Mouse (Mus musculus) left cerebral cortex, postnatal 10 days (tissue): ENCODE data around the gene Gse1. TPM values are rescaled to one million over a fixed set of nuclear protein-coding genes. Genes with fewer than 3 reads are reported as not detected.
A peak's percentile ranks its signal among the peaks of the same experiment; 100 is the strongest.

Experiments used
- DNase-seq, 2 experiments: peaks; one replicate each; pipeline ENCODE4 v3.0.0; 2021 to 2022; ENCODE audit warnings: low spot score in 2 of 2, mixed read lengths in 1 of 2; ENCODE audit errors: extremely low spot score in 1 of 2
- intact Hi-C: fragments of 180-260 bp; cut with DNase I; formaldehyde crosslinking; loops from one replicate; pipeline ENCODE4 v1.15.1; 2025
- total RNA-seq, 2 experiments: library from RNA; stranded (reverse); gene quantifications; 2 replicates each; pipeline ENCODE4 v1.2.3; 2021

Gse1 gene
- total RNA-seq, 2 experiments from 2014 or later = 41.7 to 45.3 TPM

- intact Hi-C loops = loop anchor here (5.0 kb wide), 1 partner anchor 69 kb away; no protein-coding TSS in a partner anchor
- DNase-seq = peak in 1 of 2 experiments; percentile 70
Observed at GRCm38 (mm10) chr8:120486477-120487376, 258.5 kb downstream of the Gse1 start.

GRCm38 (mm10) chr8:120487377-120487728 lies 259.1 kb downstream of the Gse1 start:
- intact Hi-C loops = loop anchor here (5.0 kb wide), 1 partner anchor 70 kb away; no protein-coding TSS in a partner anchor
- DNase-seq = no peak

GRCm38 (mm10) chr8:120487729-120488510 lies 259.7 kb downstream of the Gse1 start:
- peak; percentile 64 to 81 for DNase-seq
- intact Hi-C loops = loop anchor here (5.0 kb wide), 1 partner anchor 71 kb away; no protein-coding TSS in a partner anchor

GRCm38 (mm10) chr8:120488636-120489131 lies 260.4 kb downstream of the Gse1 start:
- peak in 1 of 2 experiments; percentile 60 for DNase-seq
- intact Hi-C loops = loop anchor here (5.0 kb wide), 1 partner anchor 71 kb away; no protein-coding TSS in a partner anchor

GRCm38 (mm10) chr8:120489142-120489754 lies 261.0 kb downstream of the Gse1 start:
- DNase-seq = peak in 1 of 2 experiments; percentile 75
- intact Hi-C loops = loop anchor here (5.0 kb wide), 1 partner anchor 72 kb away; no protein-coding TSS in a partner anchor

GRCm38 (mm10) chr8:120489771-120490281 lies 261.6 kb downstream of the Gse1 start:
- no peak for DNase-seq

GRCm38 (mm10) chr8:120490354-120491141 lies 262.3 kb downstream of the Gse1 start:
- no peak for DNase-seq
- intact Hi-C loops = no loop called here

More at GRCm38 (mm10) chr8:120489771-120490281, 261.6 kb downstream of the Gse1 start:
- intact Hi-C loops = loop anchor here (5.0 kb wide), 1 partner anchor 73 kb away; no protein-coding TSS in a partner anchor

GRCm38 (mm10) chr8:120491166-120491793 lies 263.0 kb downstream of the Gse1 start:
- intact Hi-C loops = no loop called here
- no peak for DNase-seq

GRCm38 (mm10) chr8:120492193-120492880 lies 264.1 kb downstream of the Gse1 start:
- intact Hi-C loops = no loop called here
- DNase-seq = no peak

- intact Hi-C loops = no loop called here
- no peak for DNase-seq
Observed at GRCm38 (mm10) chr8:120492881-120493220, 264.6 kb downstream of the Gse1 start.

GRCm38 (mm10) chr8:120493508-120494464 lies 265.5 kb downstream of the Gse1 start:
- intact Hi-C loops = no loop called here

GRCm38 (mm10) chr8:120494903-120495302 lies 266.6 kb downstream of the Gse1 start:
- DNase-seq = peak in 1 of 2 experiments; percentile 90
- intact Hi-C loops = no loop called here

More at GRCm38 (mm10) chr8:120493508-120494464, 265.5 kb downstream of the Gse1 start:
- DNase-seq = no peak

- intact Hi-C loops = no loop called here
- no peak for DNase-seq
Observed at GRCm38 (mm10) chr8:120495461-120495860, 267.2 kb downstream of the Gse1 start.

GRCm38 (mm10) chr8:120496478-120496877 lies 268.2 kb downstream of the Gse1 start:
- intact Hi-C loops = no loop called here
- DNase-seq = no peak

GRCm38 (mm10) chr8:120497503-120497946 lies 269.3 kb downstream of the Gse1 start:
- intact Hi-C loops = no loop called here
- no peak for DNase-seq
